Mouse (Mus musculus): ENCODE results near the gene Hinfp. TPM values are rescaled to one million over a fixed set of nuclear protein-coding genes. Genes with fewer than 3 reads are reported as not detected.
"Not testable (repeated sequence)": the region's sequence is repeated elsewhere in the genome, so short reads cannot be mapped to it uniquely, and the experiment has no call there.

Gene Hinfp
- 10 to 100 TPM; 18.3 to 22.6 TPM for total RNA-seq (2021)
- long read RNA-seq, experiment 1, full-length matches to known transcripts: 2 of 7 reads
- long read RNA-seq, experiment 1, partial matches to known transcripts: 1 of 7 reads
- long read RNA-seq, experiment 1, other reads (novel, unspliced or antisense): 4 of 7 reads
- long read RNA-seq, experiment 2, full-length matches to known transcripts: 3 of 9 reads
- long read RNA-seq, experiment 2, partial matches to known transcripts: 2 of 9 reads
- long read RNA-seq, experiment 2, other reads (novel, unspliced or antisense): 4 of 9 reads

GRCm38 (mm10) chr9:44305466-44306079, at the start of gene Hinfp:
Hinfp (minus strand) TSS chr9:44305671.
- peak; percentile 94 to 95 for DNase-seq (ENCODE audit: low spot score in 2 of 2)

GRCm38 (mm10) chr9:44353142-44353541, 47.7 kb upstream of the Hinfp start:
- no peak for DNase-seq (ENCODE audit: low spot score in 2 of 2)

GRCm38 (mm10) chr9:44352337-44352736, 46.9 kb upstream of the Hinfp start:
- no peak for DNase-seq (ENCODE audit: low spot score in 2 of 2)

GRCm38 (mm10) chr9:44351396-44351795, 45.9 kb upstream of the Hinfp start:
- no peak for DNase-seq (ENCODE audit: low spot score in 2 of 2)

GRCm38 (mm10) chr9:44348546-44348945, 43.1 kb upstream of the Hinfp start:
- DNase-seq (ENCODE audit: low spot score in 2 of 2): no peak

- no peak for DNase-seq (ENCODE audit: low spot score in 2 of 2)
Observed at GRCm38 (mm10) chr9:44347621-44348020, 42.1 kb upstream of the Hinfp start.

- DNase-seq (ENCODE audit: low spot score in 2 of 2): no peak
Observed at GRCm38 (mm10) chr9:44347166-44347565, 41.7 kb upstream of the Hinfp start.

- no peak for DNase-seq (ENCODE audit: low spot score in 2 of 2)
Observed at GRCm38 (mm10) chr9:44345570-44346433, 40.3 kb upstream of the Hinfp start.

GRCm38 (mm10) chr9:44343781-44344421, 38.4 kb upstream of the Hinfp start, which contains the start of gene Hmbs:
Hmbs (minus strand) TSS chr9:44344228.
- DNase-seq (ENCODE audit: low spot score in 2 of 2): peak; percentile 87 to 88

- no peak for DNase-seq (ENCODE audit: low spot score in 2 of 2)
Observed at GRCm38 (mm10) chr9:44343290-44343689, 37.8 kb upstream of the Hinfp start.

GRCm38 (mm10) chr9:44342605-44343004, 37.1 kb upstream of the Hinfp start:
- DNase-seq (ENCODE audit: low spot score in 2 of 2): no peak

- no peak for DNase-seq (ENCODE audit: low spot score in 2 of 2)
Observed at GRCm38 (mm10) chr9:44342173-44342572, 36.7 kb upstream of the Hinfp start.

GRCm38 (mm10) chr9:44341487-44341886, 36.0 kb upstream of the Hinfp start:
- no peak for DNase-seq (ENCODE audit: low spot score in 2 of 2)

- no peak for DNase-seq (ENCODE audit: low spot score in 2 of 2)
Observed at GRCm38 (mm10) chr9:44338574-44338973, 33.1 kb upstream of the Hinfp start.

GRCm38 (mm10) chr9:44337436-44338169, 32.1 kb upstream of the Hinfp start:
- DNase-seq (ENCODE audit: low spot score in 2 of 2): no peak

- no peak for DNase-seq (ENCODE audit: low spot score in 2 of 2)
Observed at GRCm38 (mm10) chr9:44336964-44337363, 31.5 kb upstream of the Hinfp start.

GRCm38 (mm10) chr9:44336513-44336912, 31.0 kb upstream of the Hinfp start:
- not testable (repeated sequence) for DNase-seq (ENCODE audit: low spot score in 2 of 2)

GRCm38 (mm10) chr9:44336093-44336406, 30.6 kb upstream of the Hinfp start:
- DNase-seq (ENCODE audit: low spot score in 2 of 2): no peak

GRCm38 (mm10) chr9:44335331-44336092, 30.0 kb upstream of the Hinfp start:
- peak in 1 of 2 experiments; percentile 48 for DNase-seq (ENCODE audit: low spot score in 2 of 2)

All from adrenal gland, adult 18-20 months (tissue).